Mouse (Mus musculus) forebrain, embryonic 15.5 days (tissue): ENCODE results near the gene Nlrp1b. TPM values are rescaled to one million over a fixed set of nuclear protein-coding genes. Genes with fewer than 3 reads are reported as not detected.

Experiments used
- ATAC-seq: fragments of 200-750 bp; cut with Nextera tagmentation; replicated peaks from 2 replicates; pipeline ENCODE4 v1.8.0; 2017; ENCODE audit warnings: mild to moderate bottlenecking, moderate TSS enrichment, moderate library complexity
- H3K27ac ChIP-seq: fragments of 300-500 bp; sonication (generic); replicated peaks from 2 replicates; pipeline ENCODE4 v1.5.1; 2015; ENCODE audit warnings: mild to moderate bottlenecking, inconsistent platforms
- H3K27me3 ChIP-seq: fragments of 300-500 bp; sonication (generic); 2 replicates; pipeline ENCODE4 v1.6.1; 2015; ENCODE audit warnings: inconsistent platforms
- H3K36me3 ChIP-seq: fragments of 300-500 bp; sonication (generic); 2 replicates; pipeline ENCODE4 v1.6.1; 2015; ENCODE audit warnings: mild to moderate bottlenecking, inconsistent platforms
- H3K4me1 ChIP-seq: fragments of 300-500 bp; sonication (generic); 2 replicates; pipeline ENCODE4 v1.6.1; 2015; ENCODE audit warnings: inconsistent platforms
- H3K4me2 ChIP-seq: fragments of 300-500 bp; sonication (generic); replicated peaks from 2 replicates; pipeline ENCODE4 v1.6.1; 2015; ENCODE audit warnings: mild to moderate bottlenecking, inconsistent platforms
- H3K4me3 ChIP-seq: fragments of 300-500 bp; sonication (generic); 2 replicates; pipeline ENCODE4 v1.5.1; 2015; ENCODE audit warnings: mild to moderate bottlenecking, inconsistent platforms
- H3K9ac ChIP-seq: fragments of 300-500 bp; sonication (generic); replicated peaks from 2 replicates; pipeline ENCODE4 v1.6.1; 2015; ENCODE audit warnings: mild to moderate bottlenecking, inconsistent platforms
- H3K9me3 ChIP-seq: fragments of 300-500 bp; sonication (generic); 2 replicates; pipeline ENCODE4 v1.6.1; 2016; ENCODE audit warnings: inconsistent platforms
- WGBS: fragments of 180-500 bp; shearing (Covaris S2); methylation state at CpG from one replicate; pipeline ENCODE4 v1.1.7; 2015; ENCODE audit warnings: mixed read lengths; 5-methylcytosine and 5-hydroxymethylcytosine counted together
- polyA plus RNA-seq: library from polyadenylated mRNA; unstranded; fragments of >200 nt; fragmentation: Nextera tagmentation; extraction: Ambion mirVana; gene quantifications from 2 replicates; pipeline ENCODE4 v1.2.1, GENCODE M21; 2015

Gene Nlrp1b
- polyA plus RNA-seq, 1 experiment from 2014 or later = not detected

DNA sequence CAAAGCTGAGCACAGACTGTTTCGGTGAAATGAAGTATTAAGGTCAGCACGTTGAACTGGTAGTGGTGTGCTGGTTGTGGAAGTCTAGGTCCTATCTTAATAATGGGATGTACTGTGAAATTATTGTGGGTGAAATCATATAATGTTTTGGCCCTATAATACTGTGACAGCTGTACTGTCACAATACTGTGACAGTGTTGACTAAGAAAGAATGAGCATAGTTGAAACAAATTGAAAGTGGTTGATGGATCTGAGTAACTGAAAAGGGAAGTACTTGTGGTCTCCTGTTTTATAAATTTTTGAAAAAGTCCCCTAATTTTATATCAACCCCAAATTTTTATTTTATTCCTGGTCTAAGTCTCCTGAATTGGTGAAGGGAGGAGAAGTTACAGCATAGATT is 123.4 kb downstream of the Nlrp1b start:
- no peaks in the 10 kb centered on the region for H3K36me3 ChIP-seq
- H3K9ac ChIP-seq = no peak overlapping the region
- no peak overlapping the region for H3K27ac ChIP-seq
- no peaks in the 10 kb centered on the region for H3K27me3 ChIP-seq
- ATAC-seq = no peak
- H3K4me3 ChIP-seq = no peak overlapping the region
- no peaks in the 10 kb centered on the region for H3K4me1 ChIP-seq
- whole genome bisulfite sequencing = 61% methylated on average over 2 of the region's 2 CpGs
- H3K4me2 ChIP-seq = no peak overlapping the region
- H3K9me3 ChIP-seq = no peaks in the 10 kb centered on the region

GRCm38 (mm10) chr11:71106261-71107021 is 124.1 kb downstream of the Nlrp1b start:
- no peaks in the 10 kb centered on the region for H3K4me1 ChIP-seq
- no peaks in the 10 kb centered on the region for H3K36me3 ChIP-seq
- H3K27me3 ChIP-seq = no peaks in the 10 kb centered on the region
- H3K4me2 ChIP-seq = no peak overlapping the region
- no peak overlapping the region for H3K9ac ChIP-seq
- no peaks in the 10 kb centered on the region for H3K9me3 ChIP-seq
- no peak for ATAC-seq
- no peak overlapping the region for H3K27ac ChIP-seq
- no peak overlapping the region for H3K4me3 ChIP-seq

- H3K9ac ChIP-seq = no peak overlapping the region
- H3K27me3 ChIP-seq = no peaks in the 10 kb centered on the region
- H3K9me3 ChIP-seq = no peaks in the 10 kb centered on the region
- H3K36me3 ChIP-seq = no peaks in the 10 kb centered on the region
- ATAC-seq = no peak
- no peak overlapping the region for H3K4me3 ChIP-seq
- no peak overlapping the region for H3K27ac ChIP-seq
- no peaks in the 10 kb centered on the region for H3K4me1 ChIP-seq
- no peak overlapping the region for H3K4me2 ChIP-seq
Measured at GRCm38 (mm10) chr11:71103931-71104330, 126.6 kb downstream of the Nlrp1b start.

Other genes with a start within 250 kb of the Nlrp1b start
- gene C1qbp, start 247.7 kb downstream of the Nlrp1b start, polyA plus RNA-seq = 208 TPM in 2 replicates
- 16.8 and 17.3 TPM in 2 replicates for gene Dhx33, start 226.3 kb downstream of the Nlrp1b start, polyA plus RNA-seq
- gene Mis12, start 211.1 kb downstream of the Nlrp1b start, polyA plus RNA-seq = 39.4 and 40.5 TPM in 2 replicates
- 35.5 and 36.2 TPM in 2 replicates for gene Derl2, start 210.9 kb downstream of the Nlrp1b start, polyA plus RNA-seq
- gene 6330403K07Rik, start 197.2 kb downstream of the Nlrp1b start, polyA plus RNA-seq = 609 and 665 TPM in 2 replicates
- gene Nlrp1a, start 86.0 kb downstream of the Nlrp1b start, polyA plus RNA-seq = not detected in 2 replicates